Mouse (Mus musculus): ENCODE measurements around the gene Rab4a.

The Rab4a gene

GRCm38 (mm10) chr8:123815325-123815724 is 9.5 kb downstream of the Rab4a start:
- no peak for DNase-seq

GRCm38 (mm10) chr8:123816939-123817338 is 11.2 kb downstream of the Rab4a start:
- no peak for DNase-seq

- DNase-seq = no peak
Observed at GRCm38 (mm10) chr8:123817747-123818146, 12.0 kb downstream of the Rab4a start.

- DNase-seq = no peak
Observed at GRCm38 (mm10) chr8:123819683-123820610, 14.2 kb downstream of the Rab4a start.

- DNase-seq = no peak
Observed at GRCm38 (mm10) chr8:123820780-123821179, 15.0 kb downstream of the Rab4a start.

- DNase-seq = peak in 1 of 2 experiments; percentile 43
Observed at GRCm38 (mm10) chr8:123823111-123823510, 17.3 kb downstream of the Rab4a start.

GRCm38 (mm10) chr8:123823532-123824123 is 17.8 kb downstream of the Rab4a start:
- no peak for DNase-seq

GRCm38 (mm10) chr8:123826001-123826400 is 20.2 kb downstream of the Rab4a start:
- peak; percentile 59 to 71 for DNase-seq

- peak; percentile 52 to 66 for DNase-seq
Observed at GRCm38 (mm10) chr8:123826758-123827157, 21.0 kb downstream of the Rab4a start.

GRCm38 (mm10) chr8:123827523-123827922 is 21.7 kb downstream of the Rab4a start:
- peak; percentile 57 to 72 for DNase-seq

GRCm38 (mm10) chr8:123832757-123833156 is 27.0 kb downstream of the Rab4a start:
- peak; percentile 46 to 63 for DNase-seq

GRCm38 (mm10) chr8:123835451-123835850 is 29.7 kb downstream of the Rab4a start:
- peak; percentile 86 to 92 for DNase-seq

- peak in 1 of 2 experiments; percentile 39 for DNase-seq
Observed at GRCm38 (mm10) chr8:123836354-123836753, 30.6 kb downstream of the Rab4a start.

- DNase-seq = no peak
Observed at GRCm38 (mm10) chr8:123838496-123838895, 32.7 kb downstream of the Rab4a start.

GRCm38 (mm10) chr8:123840578-123841345 is 35.0 kb downstream of the Rab4a start:
- no peak for DNase-seq

GRCm38 (mm10) chr8:123842086-123842485 is 36.3 kb downstream of the Rab4a start:
- no peak for DNase-seq

- DNase-seq = no peak
Observed at GRCm38 (mm10) chr8:123844341-123844740, 38.6 kb downstream of the Rab4a start.

GRCm38 (mm10) chr8:123845114-123845513 is 39.3 kb downstream of the Rab4a start:
- no peak for DNase-seq

GRCm38 (mm10) chr8:123845991-123846390 is 40.2 kb downstream of the Rab4a start:
- peak in 1 of 2 experiments; percentile 36 for DNase-seq

- no peak for DNase-seq
Observed at GRCm38 (mm10) chr8:123846509-123846908, 40.7 kb downstream of the Rab4a start.

- DNase-seq = peak; percentile 58 to 62
Observed at GRCm38 (mm10) chr8:123847546-123847945, 41.8 kb downstream of the Rab4a start.

GRCm38 (mm10) chr8:123849352-123849751 is 43.6 kb downstream of the Rab4a start:
- no peak for DNase-seq

- DNase-seq = peak; percentile 58 to 62
Observed at GRCm38 (mm10) chr8:123851590-123851989, 45.8 kb downstream of the Rab4a start.

All from cerebellum, postnatal 14 days (tissue).